Mouse (Mus musculus) limb, embryonic 11.5 days (tissue): Measurements from ENCODE around the gene Oscp1. TPM values are rescaled to one million over a fixed set of nuclear protein-coding genes. Genes with fewer than 3 reads are reported as not detected.

Experiments used
- ATAC-seq: fragments of 200-750 bp; cut with Nextera tagmentation; 2 replicates; pipeline ENCODE4 v1.8.0; 2017; ENCODE audit warnings: low read depth; ENCODE audit not compliant: insufficient number of reproducible peaks, low FRiP score, low TSS enrichment
- DNase-seq: peaks from one replicate; pipeline ENCODE4 v3.0.0-alpha.2; 2015; ENCODE audit warnings: low spot score
- H3K27ac ChIP-seq: fragments of 300-500 bp; sonication (generic); replicated peaks from 2 replicates; pipeline ENCODE4 v1.5.1; 2014; ENCODE audit warnings: low read depth, mild to moderate bottlenecking, low read length
- H3K27me3 ChIP-seq: fragments of 300-500 bp; sonication (generic); 2 replicates; pipeline ENCODE4 v1.6.1; 2014; ENCODE audit warnings: mild to moderate bottlenecking, low read length, mixed read lengths; ENCODE audit not compliant: control insufficient read depth, insufficient read depth
- H3K36me3 ChIP-seq: fragments of 300-500 bp; sonication (generic); 2 replicates; pipeline ENCODE4 v1.6.1; 2014; ENCODE audit warnings: mild to moderate bottlenecking, low read length, moderate library complexity, mixed read lengths; ENCODE audit not compliant: control insufficient read depth, insufficient read depth
- H3K4me1 ChIP-seq: fragments of 300-500 bp; sonication (generic); 2 replicates; pipeline ENCODE4 v1.6.1; 2014; ENCODE audit warnings: low read length, mixed read lengths; ENCODE audit not compliant: control insufficient read depth, insufficient read depth
- H3K4me2 ChIP-seq: fragments of 300-500 bp; sonication (generic); 2 replicates; pipeline ENCODE4 v1.6.1; 2014; ENCODE audit warnings: low read depth, mild to moderate bottlenecking, moderate library complexity; ENCODE audit not compliant: severe bottlenecking
- H3K4me3 ChIP-seq: fragments of 300-500 bp; sonication (generic); 2 replicates; pipeline ENCODE4 v1.5.1; 2014; ENCODE audit warnings: low read depth, low read length
- H3K9ac ChIP-seq: fragments of 300-500 bp; sonication (generic); 2 replicates; pipeline ENCODE4 v1.6.1; 2014; ENCODE audit warnings: mild to moderate bottlenecking, low read length
- H3K9me3 ChIP-seq: fragments of 300-500 bp; sonication (generic); 2 replicates; pipeline ENCODE4 v1.6.1; 2016; ENCODE audit warnings: low read length; ENCODE audit not compliant: control insufficient read depth
- WGBS: fragments of 180-500 bp; shearing (Covaris S2); extraction: QIAGEN DNeasy Blood & Tissue Kit; methylation state at CpG from one replicate; pipeline ENCODE4 v1.1.7; 2014; 5-methylcytosine and 5-hydroxymethylcytosine counted together
- polyA plus RNA-seq: library from polyadenylated mRNA; unstranded; fragments of >200 nt; fragmentation: Nextera tagmentation; extraction: Ambion mirVana; gene quantifications from 2 replicates; pipeline ENCODE4 v1.2.1, GENCODE M21; 2014

Gene Oscp1
- polyA plus RNA-seq, 1 experiment from 2014 or later = 20.1 TPM

DNA sequence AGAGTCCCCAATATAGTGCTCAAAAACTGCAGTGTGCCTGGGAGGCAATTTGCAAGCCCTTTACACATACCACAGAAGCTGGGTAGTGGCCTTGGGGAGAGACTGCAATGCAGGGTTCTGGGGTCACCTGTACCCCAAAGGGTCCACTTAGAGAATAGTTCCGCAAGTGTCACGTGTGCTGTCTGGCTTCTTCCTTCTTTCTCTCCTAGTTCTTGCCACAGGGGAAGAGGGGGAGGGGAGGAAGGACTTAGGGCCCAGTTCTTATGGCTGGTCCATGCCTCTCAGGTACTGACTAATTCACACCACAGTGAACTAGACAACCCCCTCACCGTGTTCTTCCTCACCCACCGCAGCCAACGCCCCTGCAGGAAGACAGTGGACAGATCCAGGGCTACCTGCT, 23.0 kb upstream of the Oscp1 start:
- H3K9ac ChIP-seq = no peak overlapping the region
- no peak overlapping the region for H3K27ac ChIP-seq
- H3K27me3 ChIP-seq = no peaks in the 10 kb centered on the region
- ATAC-seq = no peak
- no peak overlapping the region for H3K4me2 ChIP-seq
- no peaks in the 10 kb centered on the region for H3K9me3 ChIP-seq
- H3K4me3 ChIP-seq = no peak overlapping the region
- no peaks in the 10 kb centered on the region for H3K36me3 ChIP-seq
- 82% methylated on average over 5 of the region's 5 CpGs for WGBS
- DNase-seq = no peak
- H3K4me1 ChIP-seq = no peaks in the 10 kb centered on the region

DNA sequence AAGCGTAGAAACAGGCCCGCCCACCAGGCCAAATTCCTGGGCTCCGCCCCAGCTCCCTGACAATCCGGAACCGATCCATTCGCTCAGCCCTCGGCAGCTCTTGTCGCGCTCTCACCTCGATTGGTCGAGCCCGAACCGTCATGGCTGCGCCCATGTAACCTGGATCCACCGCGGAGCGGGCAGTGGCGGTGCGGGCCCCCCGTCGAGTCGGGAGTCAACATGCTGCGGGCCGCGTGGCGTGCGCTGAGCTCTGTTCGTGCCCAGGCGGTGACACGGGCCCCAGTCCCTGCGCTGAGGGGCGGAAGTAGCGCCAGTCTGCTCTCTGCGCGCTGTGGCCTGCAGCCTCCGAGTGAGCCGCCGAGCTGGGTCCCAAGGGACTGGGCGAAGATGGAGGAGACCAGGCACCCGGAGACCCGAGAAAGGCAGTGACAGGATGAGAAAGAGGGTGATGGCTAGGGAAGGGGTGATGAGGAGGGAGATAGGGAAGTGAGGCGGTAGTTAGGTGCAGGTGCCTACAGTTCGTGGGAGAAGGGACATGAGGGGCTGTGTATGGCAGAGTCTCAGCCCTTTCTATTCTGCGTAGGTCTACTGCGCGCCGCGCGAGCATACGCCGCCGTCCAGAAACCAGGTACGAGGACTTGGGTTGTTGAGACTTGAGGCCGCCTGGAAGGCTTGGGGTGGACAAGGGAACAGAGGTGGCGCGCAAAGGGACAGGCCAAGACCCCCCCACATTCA, 11.3 kb upstream of the Oscp1 start, which contains the start of gene Mrps15:
Gene Mrps15 (plus strand): TSS at position 75 of the 735 bp plus-strand sequence.
- peaks cover 6% of the 10 kb centered on the region; the same call in 1 of the 2 replicates for H3K36me3 ChIP-seq
- peak; percentile 91 for DNase-seq
- no peaks in the 10 kb centered on the region for H3K27me3 ChIP-seq
- H3K4me1 ChIP-seq = 0 out of 2 replicates have a peak, but pooled peaks cover 6% of the 10 kb centered on the region
- no peak within 1 kb of the TSS; the same call in 1 of the 2 replicates for H3K27ac ChIP-seq
- ATAC-seq = peak; percentile 85
- H3K9me3 ChIP-seq = no peaks in the 10 kb centered on the region
- under 1% methylated on average over 56 of the region's 56 CpGs for WGBS
- peak within 1 kb of the TSS; percentile 53 for H3K4me2 ChIP-seq
- peak within 1 kb of the TSS; percentile 80 for H3K4me3 ChIP-seq
- peak within 1 kb of the TSS; percentile 89 for H3K9ac ChIP-seq

DNA sequence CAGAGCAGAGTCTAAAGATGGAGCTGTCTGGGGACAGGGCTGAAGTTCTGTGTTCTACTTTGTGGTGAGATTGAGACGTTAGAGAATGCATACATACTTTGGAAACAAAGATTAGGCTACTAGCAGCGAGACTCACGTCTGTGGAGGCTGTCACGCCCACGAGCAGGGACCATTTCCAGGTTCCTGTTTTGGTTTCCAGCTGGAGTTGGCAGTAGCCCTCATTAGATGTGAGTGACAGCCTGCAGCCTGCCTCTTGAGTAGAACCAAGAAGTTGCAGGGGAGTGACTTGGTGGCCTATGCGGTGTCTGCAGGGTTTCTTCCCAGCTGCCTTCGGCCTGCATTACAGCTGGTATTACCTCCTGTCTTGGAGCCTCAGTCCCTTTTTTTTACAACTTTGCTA, 6.7 kb upstream of the Oscp1 start:
- peaks cover 9% of the 10 kb centered on the region; the same call in 1 of the 2 replicates for H3K36me3 ChIP-seq

DNA sequence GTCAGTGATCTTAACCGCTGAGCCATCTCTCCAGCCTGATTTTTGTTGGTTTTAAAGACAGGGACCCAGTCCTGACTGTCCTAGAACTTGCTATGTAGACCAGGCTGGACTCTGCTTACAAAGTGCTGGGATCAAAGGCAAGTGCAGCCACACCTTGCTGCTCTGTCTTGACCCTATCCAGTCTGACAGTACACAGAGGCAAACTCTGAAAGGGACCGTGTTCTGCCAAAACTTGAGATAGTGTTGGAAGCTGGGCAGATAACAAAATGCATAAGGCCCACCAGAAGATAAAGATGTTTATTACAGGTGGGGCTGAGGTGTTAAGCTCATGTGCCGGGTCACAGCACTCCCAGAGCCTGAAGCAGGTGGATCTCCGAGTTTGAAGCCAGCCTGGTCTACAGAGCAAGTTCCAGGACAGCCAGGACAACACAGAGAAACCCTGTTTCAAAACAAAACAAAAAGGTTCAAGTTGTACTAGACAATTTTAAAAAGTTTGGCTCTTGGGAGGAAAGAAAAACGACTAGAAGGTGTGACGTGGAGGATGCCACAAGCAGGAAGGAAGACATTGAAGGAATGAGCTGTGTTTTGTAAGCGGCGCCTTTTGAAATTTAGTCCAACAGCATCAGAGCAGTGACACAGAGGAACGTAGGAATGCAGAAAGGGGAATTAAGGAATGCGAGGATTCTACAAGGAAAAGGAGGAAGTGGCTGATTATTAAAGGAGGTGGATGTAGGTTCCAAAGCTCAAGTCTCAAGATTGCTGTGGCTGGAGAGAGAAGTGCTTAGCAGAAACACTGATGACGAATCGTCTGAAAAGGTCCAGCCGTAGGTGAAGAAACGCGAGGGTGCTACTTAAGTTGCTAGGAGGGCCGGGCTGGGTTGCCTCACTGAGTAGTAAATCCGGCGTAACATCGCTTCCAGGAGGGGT, 895 bp upstream of the Oscp1 start:
- H3K4me1 ChIP-seq = peaks cover 3% of the 10 kb centered on the region; the same call in 1 of the 2 replicates
- DNase-seq (no peak), ATAC-seq (no peak)
- no peaks in the 10 kb centered on the region for H3K27me3 ChIP-seq
- peak overlapping the region; percentile 60; the same call in 1 of the 2 replicates for H3K9ac ChIP-seq
- no peak overlapping the region for H3K27ac ChIP-seq
- peak overlapping the region; percentile 67 for H3K4me3 ChIP-seq
- no peaks in the 10 kb centered on the region for H3K9me3 ChIP-seq
- peak overlapping the region; percentile 71 for H3K4me2 ChIP-seq
- H3K36me3 ChIP-seq = peaks cover 3% of the 10 kb centered on the region; the same call in 1 of the 2 replicates
- 14% methylated on average over 19 of the region's 19 CpGs for WGBS

More for the DNA sequence above, 6.7 kb upstream of the Oscp1 start:
- Histone ChIP-seq H3K9ac (no peak overlapping the region), H3K4me3 (no peak overlapping the region), H3K4me1 (0 out of 2 replicates have a peak, but pooled peaks cover 6% of the 10 kb centered on the region), H3K27ac (no peak overlapping the region), H3K4me2 (no peak overlapping the region), H3K9me3 (no peaks in the 10 kb centered on the region), H3K27me3 (no peaks in the 10 kb centered on the region)
- DNase-seq (no peak), ATAC-seq (no peak)
- WGBS = 84% methylated on average over 7 of the region's 7 CpGs

DNA sequence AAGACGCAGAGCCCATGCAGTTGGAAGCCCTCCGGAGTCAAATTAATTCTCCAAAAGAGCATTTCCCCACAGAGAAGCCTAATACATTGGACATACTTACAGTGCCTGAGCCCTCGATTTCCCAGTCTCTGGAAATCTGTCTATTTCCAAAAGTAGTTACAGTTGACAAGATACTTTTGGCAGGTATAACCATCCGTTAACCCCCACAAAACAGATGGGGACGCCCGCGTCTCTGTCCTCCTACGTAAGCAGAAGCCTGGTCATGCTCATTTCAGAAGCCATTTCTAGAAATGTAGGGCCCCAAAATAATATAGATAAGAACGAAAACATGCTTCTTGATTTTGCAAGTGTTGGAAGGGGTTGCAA, 615 bp downstream of the Oscp1 start:
- ATAC-seq = no peak
- Histone ChIP-seq H3K4me1 (peaks cover 3% of the 10 kb centered on the region; the same call in 1 of the 2 replicates), H3K4me2 (peak overlapping the region; percentile 71), H3K9ac (peak overlapping the region; percentile 51), H3K36me3 (peaks cover 3% of the 10 kb centered on the region; the same call in 1 of the 2 replicates), H3K27ac (no peak overlapping the region), H3K9me3 (no peaks in the 10 kb centered on the region), H3K27me3 (no peaks in the 10 kb centered on the region), H3K4me3 (peak overlapping the region; percentile 67)
- no peak for DNase-seq
- WGBS = 43% methylated on average over 9 of the region's 9 CpGs

DNA sequence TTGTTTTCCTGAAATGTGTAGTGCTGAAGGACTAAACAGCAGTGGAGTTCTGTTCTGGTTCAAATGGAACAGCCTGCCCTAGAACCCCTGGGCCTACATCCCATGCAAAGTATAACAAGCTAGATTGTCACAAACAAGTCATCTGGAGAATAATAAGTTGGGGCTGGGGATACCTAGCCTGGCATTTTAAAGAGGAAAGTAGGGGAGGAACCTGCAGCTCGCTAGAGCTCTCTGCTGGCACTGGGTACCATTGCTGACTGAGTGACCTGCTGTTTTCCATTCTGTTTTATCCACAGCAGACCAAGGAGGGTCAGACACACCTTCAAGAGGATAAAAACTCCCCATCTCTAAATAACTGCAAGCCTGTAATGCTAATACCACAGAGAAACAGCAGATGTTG, 4.5 kb downstream of the Oscp1 start:
- Histone ChIP-seq H3K36me3 (no peaks in the 10 kb centered on the region), H3K4me3 (no peak overlapping the region), H3K9me3 (no peaks in the 10 kb centered on the region), H3K27ac (no peak overlapping the region), H3K27me3 (no peaks in the 10 kb centered on the region), H3K4me2 (no peak overlapping the region), H3K9ac (no peak overlapping the region), H3K4me1 (no peaks in the 10 kb centered on the region)
- ATAC-seq (no peak), DNase-seq (no peak)
- WGBS = 41% methylated on average over 1 of the region's 1 CpGs

DNA sequence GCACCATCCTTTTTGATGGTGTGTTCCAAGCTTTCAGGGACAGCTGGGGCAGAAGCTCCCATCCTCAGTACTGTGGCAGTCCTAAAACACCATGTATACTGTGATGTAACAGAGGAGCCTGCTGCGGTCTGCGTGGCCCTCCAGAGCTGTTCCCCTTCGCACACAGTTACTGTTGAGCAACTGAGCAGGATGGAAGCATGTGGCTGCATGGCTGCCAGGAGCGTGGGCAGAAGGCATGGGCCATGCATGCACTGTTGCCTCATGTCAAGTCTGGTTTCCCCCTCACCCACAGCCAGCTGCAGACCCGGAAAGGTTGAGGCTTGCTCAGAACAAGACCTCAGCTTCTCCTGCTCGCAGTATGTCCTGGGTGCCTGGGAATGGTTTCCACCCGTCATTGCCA, 6.9 kb downstream of the Oscp1 start:
- no peak for ATAC-seq
- H3K4me2 ChIP-seq = no peak overlapping the region
- H3K9ac ChIP-seq = no peak overlapping the region
- no peaks in the 10 kb centered on the region for H3K27me3 ChIP-seq
- WGBS = 92% methylated on average over 7 of the region's 7 CpGs
- H3K9me3 ChIP-seq = no peaks in the 10 kb centered on the region
- H3K4me3 ChIP-seq = no peak overlapping the region
- no peaks in the 10 kb centered on the region for H3K36me3 ChIP-seq
- no peaks in the 10 kb centered on the region for H3K4me1 ChIP-seq
- DNase-seq = no peak
- no peak overlapping the region for H3K27ac ChIP-seq

DNA sequence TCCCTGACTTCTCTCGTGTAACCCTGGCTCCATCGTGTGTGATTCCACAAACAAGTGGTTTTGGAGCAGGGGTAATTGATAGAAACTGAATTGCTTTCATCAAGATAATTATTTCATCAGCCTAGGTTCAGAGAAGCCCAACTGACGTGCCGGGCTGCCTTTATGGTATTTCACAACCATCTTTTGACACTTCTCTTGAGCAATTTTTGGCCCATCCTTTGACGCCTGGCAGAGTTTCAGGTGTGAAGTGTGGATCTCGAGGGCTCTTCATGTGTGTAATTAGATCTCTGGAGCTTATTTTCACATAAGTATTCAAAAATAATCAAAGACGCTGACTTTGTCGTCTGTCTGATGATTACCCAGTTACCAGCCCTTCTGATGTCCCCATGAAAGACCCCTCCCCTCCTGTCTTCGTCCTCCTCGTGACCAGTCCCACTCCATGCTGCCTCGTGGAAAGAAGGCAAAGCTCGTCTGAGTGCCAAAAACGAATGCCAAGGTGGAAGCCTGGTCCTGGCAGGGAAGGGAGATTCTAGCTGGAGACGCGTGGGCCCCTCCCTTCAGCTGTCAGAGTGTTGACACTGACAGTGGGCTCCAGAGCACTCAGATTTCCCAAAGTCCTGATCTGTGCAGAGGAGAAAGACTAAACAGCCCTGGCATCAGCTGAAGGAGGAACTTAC, 9.2 kb downstream of the Oscp1 start:
- Histone ChIP-seq H3K27ac (no peak overlapping the region), H3K27me3 (no peaks in the 10 kb centered on the region), H3K9me3 (no peaks in the 10 kb centered on the region), H3K4me2 (no peak overlapping the region), H3K36me3 (no peaks in the 10 kb centered on the region), H3K9ac (no peak overlapping the region), H3K4me1 (no peaks in the 10 kb centered on the region), H3K4me3 (no peak overlapping the region)
- ATAC-seq (no peak), DNase-seq (no peak)
- WGBS = 71% methylated on average over 15 of the region's 15 CpGs
